Mouse (Mus musculus) spleen, embryonic (tissue): ENCODE results near the gene Syce1l.

Experiments
- CTCF ChIA-PET: fragments of 350-600 bp; sonication (Branson Sonifier 250); formaldehyde crosslinking; loops from one replicate; lab custom pipeline; 2022; lab: Charles Lee

Gene Syce1l

DNA sequence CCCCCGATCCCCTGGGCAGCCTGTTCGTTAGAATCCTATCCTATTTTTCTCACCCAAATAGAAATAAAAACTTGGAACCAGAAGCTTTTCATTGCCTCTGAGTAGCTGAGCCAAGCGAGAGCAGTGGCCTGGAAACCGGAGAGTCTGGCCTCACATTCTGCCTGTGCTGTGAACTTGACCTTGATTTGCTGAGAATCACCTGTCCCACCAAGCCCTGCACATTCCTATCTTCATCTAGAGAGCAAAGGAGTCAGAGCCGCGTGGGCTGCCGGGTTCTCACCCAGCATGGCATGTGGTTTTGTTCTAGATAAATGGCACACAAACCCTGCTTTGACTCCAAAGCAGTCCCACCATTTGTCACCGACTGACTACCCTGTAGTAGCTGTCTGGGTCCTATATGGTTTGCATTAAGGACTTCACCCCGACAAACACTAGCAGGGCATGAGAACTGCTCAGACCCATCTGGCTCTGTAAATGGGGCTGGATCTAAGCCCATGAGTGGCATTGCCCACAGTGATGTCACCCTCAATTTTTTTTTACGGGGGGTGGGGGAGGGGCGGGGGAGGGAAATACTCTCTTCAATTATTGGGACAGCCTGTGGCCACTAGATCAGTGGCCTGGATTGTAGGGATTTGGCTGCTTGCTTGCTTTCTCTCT is 29.7 kb downstream of the Syce1l start:
- CTCF ChIA-PET = no interaction called here

DNA sequence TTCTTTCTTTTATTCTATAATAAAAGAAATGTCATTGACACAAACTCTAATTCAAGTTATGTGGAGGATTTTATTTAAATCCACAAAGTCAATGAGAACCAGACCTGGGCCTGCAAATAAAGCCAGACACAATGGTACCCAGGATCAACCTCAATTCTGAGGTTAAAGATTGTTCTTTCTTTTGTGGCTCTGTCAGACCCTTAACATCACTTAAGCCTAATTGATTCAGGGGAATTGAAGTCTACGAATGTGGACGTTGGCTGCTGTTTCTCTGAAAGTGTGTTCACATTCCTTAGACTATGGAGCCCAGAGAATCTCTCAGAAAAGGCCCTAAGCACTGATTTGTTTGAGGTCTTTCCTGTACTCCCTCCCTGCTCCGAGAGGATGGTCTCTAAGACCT is 30.3 kb downstream of the Syce1l start:
- CTCF ChIA-PET = no interaction called here

DNA sequence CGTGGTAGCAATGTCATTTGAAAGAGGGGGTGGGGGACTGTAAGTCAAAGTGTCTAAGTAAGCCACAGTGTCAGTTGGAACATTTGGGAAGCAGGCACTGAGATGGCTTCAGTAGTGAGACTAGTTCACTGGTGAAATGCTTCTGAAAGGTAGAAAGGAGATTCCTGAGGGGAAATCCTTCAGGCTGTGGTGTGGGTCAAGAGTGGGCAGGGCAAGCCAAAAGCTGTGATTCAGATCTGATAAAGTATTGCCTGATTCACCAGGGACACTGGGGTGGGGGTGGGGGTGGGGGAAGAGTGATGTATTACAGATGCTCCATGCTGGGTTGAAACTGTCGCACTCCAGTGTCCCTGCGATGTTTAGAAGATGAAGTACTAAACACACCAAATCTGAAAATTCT is 31.6 kb downstream of the Syce1l start:
- CTCF ChIA-PET = interaction anchor here (0.6 kb wide), 1 partner anchor 22 kb away, joined by 6 read pairs; no protein-coding TSS in a partner anchor

DNA sequence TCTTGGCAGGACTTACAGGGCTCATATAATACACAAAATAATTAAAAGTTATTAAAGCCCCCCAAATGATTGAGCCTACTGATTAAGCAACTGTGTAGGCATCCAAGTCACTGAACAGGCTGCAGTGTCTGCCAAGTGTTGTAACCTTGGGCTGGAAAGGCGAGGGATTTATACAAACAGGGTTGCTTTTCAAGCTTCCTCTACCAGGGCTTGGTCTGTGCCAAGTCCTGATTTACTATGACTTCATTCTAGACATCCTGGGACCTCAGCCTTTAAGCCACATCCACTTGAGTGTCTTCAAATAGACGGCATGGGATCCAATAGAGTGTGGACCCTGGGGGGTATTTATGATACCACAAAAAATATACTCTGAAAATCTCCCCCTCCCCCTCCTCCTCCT is 32.3 kb downstream of the Syce1l start:
- CTCF ChIA-PET = no interaction called here

DNA sequence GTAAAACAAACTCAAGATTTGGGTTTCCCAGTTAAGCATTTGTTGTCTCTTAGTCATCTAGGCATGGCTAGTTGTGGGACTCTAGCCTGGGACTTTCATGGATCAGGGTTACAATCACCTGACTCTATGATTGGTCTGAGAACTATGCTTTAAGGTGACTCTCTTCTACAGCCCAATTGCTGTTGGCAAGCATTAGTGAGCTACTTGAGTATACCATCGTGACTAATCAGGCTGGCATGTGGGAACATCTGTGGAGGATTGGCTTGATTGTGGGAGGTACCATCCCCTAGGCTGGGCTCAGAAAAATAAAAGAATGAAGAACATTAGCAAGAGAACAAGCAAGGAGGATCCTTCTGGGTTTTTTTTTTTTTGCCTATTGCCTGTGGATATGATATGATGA is 33.8 kb downstream of the Syce1l start:
- CTCF ChIA-PET = no interaction called here

DNA sequence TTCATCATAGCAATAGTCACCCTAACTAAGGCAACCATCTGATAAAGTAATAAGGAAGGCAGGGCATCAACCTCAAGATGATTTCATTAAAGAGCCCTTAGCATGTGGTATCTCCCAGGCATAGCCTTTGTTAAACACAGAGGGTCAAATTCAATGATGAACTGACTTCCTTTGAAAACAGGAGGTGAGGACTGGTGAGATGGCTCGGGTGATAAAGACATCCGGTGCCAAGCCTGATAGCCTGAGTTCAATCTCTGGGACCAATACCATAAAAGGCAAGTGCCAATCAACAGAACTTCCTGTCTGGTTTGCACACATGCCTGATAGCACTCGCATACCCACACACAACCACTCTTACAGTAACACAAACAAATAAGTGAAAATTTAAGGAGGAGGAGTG is 36.3 kb downstream of the Syce1l start:
- CTCF ChIA-PET = no interaction called here

DNA sequence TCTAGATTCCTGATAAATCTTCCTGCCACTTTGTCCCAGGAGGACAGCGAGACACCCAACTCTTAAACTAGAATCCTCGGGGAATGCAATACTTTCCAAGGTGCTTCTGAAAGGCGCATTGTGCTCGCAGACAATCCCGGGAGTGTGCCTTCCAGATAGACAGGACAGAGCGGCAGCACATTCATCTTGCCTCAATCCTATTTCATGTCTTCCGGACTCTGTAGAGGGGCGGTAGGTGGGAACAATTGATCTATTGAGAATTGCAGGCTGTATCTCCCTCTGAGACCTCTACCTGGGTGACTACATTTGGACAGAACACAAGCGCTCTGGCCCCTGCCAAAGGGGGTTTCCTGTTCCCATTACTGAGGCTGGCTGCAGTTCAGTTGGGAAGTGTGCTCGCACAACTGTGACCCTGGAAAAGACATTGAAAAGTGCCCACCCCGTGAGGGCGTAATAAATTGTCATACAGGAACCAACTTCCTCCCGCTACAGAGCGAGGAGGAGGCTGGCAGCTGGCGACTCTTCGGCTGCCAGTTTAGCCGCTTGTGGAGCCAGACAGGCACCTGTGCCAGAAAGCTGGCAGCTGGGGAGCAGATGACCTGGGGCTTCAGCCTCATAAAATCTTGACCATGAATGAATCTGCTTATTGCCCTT is 45.0 kb downstream of the Syce1l start:
- CTCF ChIA-PET = no interaction called here

DNA sequence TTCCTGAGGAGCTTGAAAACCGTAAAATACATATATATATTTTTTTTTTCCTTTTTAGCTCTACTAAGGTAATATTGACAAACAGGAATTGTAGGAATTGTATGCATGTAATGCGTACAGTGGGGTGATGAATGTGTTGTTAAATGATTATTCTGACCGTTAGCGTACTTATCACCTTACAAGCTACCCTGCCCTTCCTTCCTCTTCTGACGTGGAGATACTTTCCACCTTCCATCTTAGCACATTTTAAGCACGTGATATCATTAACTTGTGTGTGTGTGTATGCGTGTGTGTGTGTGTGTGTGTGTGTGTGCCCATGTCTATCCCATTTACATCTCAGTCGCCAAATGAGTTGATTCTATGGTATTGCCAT is 45.5 kb downstream of the Syce1l start:
- CTCF ChIA-PET = no interaction called here

DNA sequence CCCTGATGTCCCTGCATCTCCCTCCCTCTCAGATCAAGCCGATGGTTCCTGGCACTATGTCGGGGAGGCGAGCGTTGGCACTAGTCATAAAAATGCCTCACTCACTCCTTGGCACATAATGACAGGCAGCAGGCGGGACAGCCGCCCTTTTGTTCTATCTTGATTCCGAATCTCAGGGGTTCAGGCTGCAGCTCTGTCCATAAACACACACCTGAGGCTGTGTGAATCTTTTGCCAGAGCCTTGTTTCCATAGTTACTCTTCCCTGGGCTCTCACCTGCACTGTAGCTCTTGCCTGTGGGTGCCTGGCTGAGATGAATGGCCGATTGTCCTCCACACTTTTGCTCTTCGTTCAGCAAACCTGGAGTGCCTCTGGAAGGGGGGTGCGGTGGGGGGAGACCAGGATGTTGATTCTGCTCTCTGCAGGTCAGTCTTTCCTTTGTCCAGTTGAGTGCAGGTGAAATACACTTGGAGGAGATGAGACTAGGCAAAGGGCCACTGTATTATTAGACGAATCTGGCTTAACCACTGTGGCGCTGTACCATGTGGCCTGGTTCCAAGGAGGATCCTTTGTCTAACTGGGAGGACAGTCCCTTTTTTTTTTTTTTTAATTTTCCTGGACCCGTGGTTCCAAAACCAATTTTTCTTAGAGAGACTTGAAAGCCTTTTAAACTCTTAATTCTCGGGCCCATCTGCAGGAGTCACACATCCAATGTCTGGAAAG is 48.8 kb downstream of the Syce1l start:
- CTCF ChIA-PET = no interaction called here

DNA sequence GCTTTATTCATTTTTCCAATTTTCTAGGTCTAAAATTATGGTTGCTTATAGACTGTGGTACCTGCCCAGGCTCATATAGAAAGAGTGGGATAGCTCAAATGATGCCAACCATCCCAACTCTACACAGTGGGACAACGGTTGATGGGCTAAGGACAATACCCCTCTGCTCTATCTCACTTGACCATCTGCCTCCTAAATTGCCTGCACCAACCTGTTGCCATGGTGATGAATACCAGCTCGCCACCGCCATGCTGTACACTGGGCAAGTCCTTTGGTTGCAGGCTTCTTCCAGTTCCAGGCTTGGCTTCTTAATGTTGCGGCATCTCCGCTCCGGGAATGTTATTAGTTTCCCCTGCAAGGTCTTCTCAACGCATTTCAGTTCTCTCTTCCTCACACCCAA is 62.0 kb downstream of the Syce1l start:
- CTCF ChIA-PET = no interaction called here
